Comparison of ENCODE assay signal across 7 mouse cellular contexts in the genomic region with DNA sequence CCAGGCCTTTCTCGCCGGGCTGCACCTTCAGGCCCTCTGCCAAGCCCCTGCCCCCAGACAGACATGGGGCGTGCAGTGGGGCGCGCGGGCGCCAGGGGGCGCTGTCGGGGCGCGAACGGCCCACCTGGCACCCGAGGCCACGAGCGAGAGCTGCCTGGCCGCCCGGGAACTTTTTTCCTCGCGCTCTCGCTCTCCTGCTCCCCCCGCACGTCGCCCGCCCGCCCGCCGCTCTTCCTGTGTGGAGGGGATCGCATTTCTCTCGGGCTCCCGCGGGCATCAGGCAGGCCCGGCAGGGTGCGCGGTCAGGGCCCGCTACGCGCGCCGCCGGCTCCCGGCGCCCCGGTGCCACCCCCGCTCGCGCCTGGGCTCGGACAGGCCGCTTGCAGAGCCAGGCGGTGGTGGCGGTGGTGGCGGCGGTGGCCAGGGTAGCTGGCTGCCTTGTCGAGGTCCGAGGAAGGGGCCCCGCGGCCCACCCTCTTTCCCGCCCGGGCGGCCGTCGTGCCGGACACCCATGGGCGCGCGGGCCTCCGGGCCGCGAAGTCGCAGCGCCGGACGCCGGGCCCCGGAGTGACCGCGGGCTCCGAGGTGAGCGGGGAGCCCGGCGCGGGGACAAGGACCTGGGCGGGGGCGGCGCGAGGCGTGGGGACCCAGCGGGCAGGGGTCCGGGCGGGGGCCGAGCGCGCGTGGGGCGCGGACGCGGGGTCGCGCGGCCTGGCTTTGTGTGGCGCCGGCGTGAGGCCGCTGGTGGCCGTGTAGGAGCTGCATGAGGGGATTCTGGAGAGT. TPM values are rescaled to one million over a fixed set of nuclear protein-coding genes. Genes with fewer than 3 reads are reported as not detected.
DNase-seq lines count a peak whose midpoint lies in the region; ATAC-seq and TF ChIP-seq lines count a peak whose summit lies in the region.

Gene Rai1 (plus strand): TSS at position 204 of the 783 bp plus-strand sequence.

- under 1% methylated on average over 105 of the region's 105 CpGs for WGBS in embryonic facial prominence, embryonic 10.5 days
- WGBS in intestine, postnatal 0 days = under 1% methylated on average over 73 of the region's 105 CpGs
- WGBS in midbrain, embryonic 11.5 days = under 1% methylated on average over 82 of the region's 105 CpGs

- H3K4me2 ChIP-seq in intestine, postnatal 0 days (replicated peaks; ENCODE audit: low read depth) = peak within 1 kb of the TSS; percentile 90
- H3K4me2 ChIP-seq in midbrain, embryonic 11.5 days = peak within 1 kb of the TSS; percentile 93

- DNase-seq in adrenal gland, adult 18-20 months (ENCODE audit: low spot score in 2 of 2) = peak; percentile 97 to 98
- DNase-seq in embryonic facial prominence, embryonic 10.5 days (ENCODE audit: low spot score) = peak; percentile 96
- no peak for DNase-seq in gonadal fat pad, adult 2 months (ENCODE audit: low read depth)
- DNase-seq in left cerebral cortex, postnatal 4 days = peak; percentile 95
- DNase-seq in midbrain, embryonic 11.5 days (ENCODE audit: low spot score, missing footprints) = peak; percentile 100
- DNase-seq in right cerebral cortex, postnatal 4 days = peak; percentile 94

- TF ChIP-seq CTCF in intestine, postnatal 0 days (IDR thresholded peaks at IDR 0.05; ENCODE audit: low read depth) = peak; percentile 98

- no peaks in the 10 kb centered on the region for H3K27me3 ChIP-seq in embryonic facial prominence, embryonic 10.5 days (replicated peaks; ENCODE audit: low read depth, poor library complexity, severe bottlenecking)
- no peaks in the 10 kb centered on the region for H3K27me3 ChIP-seq in intestine, postnatal 0 days (replicated peaks; ENCODE audit: control insufficient read depth, insufficient read depth, low read length)
- H3K27me3 ChIP-seq in midbrain, embryonic 11.5 days (ENCODE audit: control insufficient read depth, insufficient read depth, low read length) = no peaks in the 10 kb centered on the region

- intact Hi-C loops in left cerebral cortex, postnatal 4 days (cut with DNase I) = loop anchor here (5.0 to 10.0 kb wide), 3 partner anchors 72 to 310 kb away; partner anchors contain the start of genes Atpaf2 and Gid4

- peak; percentile 54 for ATAC-seq in intestine, postnatal 0 days
- ATAC-seq in midbrain, embryonic 11.5 days (ENCODE audit: low FRiP score) = peak; percentile 83

- no peaks in the 10 kb centered on the region for H3K9me3 ChIP-seq in embryonic facial prominence, embryonic 10.5 days
- H3K9me3 ChIP-seq in intestine, postnatal 0 days (ENCODE audit: control insufficient read depth) = no peaks in the 10 kb centered on the region
- H3K9me3 ChIP-seq in midbrain, embryonic 11.5 days (ENCODE audit: control insufficient read depth, low read length) = no peaks in the 10 kb centered on the region

- H3K4me1 ChIP-seq in embryonic facial prominence, embryonic 10.5 days = peaks cover 45% of the 10 kb centered on the region
- peaks cover 30% of the 10 kb centered on the region for H3K4me1 ChIP-seq in intestine, postnatal 0 days (replicated peaks; ENCODE audit: control insufficient read depth, insufficient read depth, low read length)
- peaks cover 31% of the 10 kb centered on the region for H3K4me1 ChIP-seq in midbrain, embryonic 11.5 days (ENCODE audit: control insufficient read depth, insufficient read depth, low read length)

- peak within 1 kb of the TSS; percentile 98 for H3K9ac ChIP-seq in intestine, postnatal 0 days (ENCODE audit: low read depth, low read length)
- H3K9ac ChIP-seq in midbrain, embryonic 11.5 days (ENCODE audit: low read length) = peak within 1 kb of the TSS; percentile 93

- H3K4me3 ChIP-seq in embryonic facial prominence, embryonic 10.5 days = peak within 1 kb of the TSS; percentile 100
- peak within 1 kb of the TSS; percentile 87 for H3K4me3 ChIP-seq in intestine, postnatal 0 days (ENCODE audit: low read depth, low read length)
- peak within 1 kb of the TSS; percentile 85 for H3K4me3 ChIP-seq in midbrain, embryonic 11.5 days (ENCODE audit: low read depth, low read length)

- H3K36me3 ChIP-seq in embryonic facial prominence, embryonic 10.5 days (replicated peaks) = no peaks in the 10 kb centered on the region
- H3K36me3 ChIP-seq in intestine, postnatal 0 days (ENCODE audit: control insufficient read depth, insufficient read depth) = no peaks in the 10 kb centered on the region
- no peaks in the 10 kb centered on the region for H3K36me3 ChIP-seq in midbrain, embryonic 11.5 days (ENCODE audit: control insufficient read depth, insufficient read depth, low read length)

- peak within 1 kb of the TSS; percentile 100 for H3K27ac ChIP-seq in embryonic facial prominence, embryonic 10.5 days (replicated peaks)
- H3K27ac ChIP-seq in intestine, postnatal 0 days (ENCODE audit: low read depth, low read length) = peak within 1 kb of the TSS; percentile 97
- H3K27ac ChIP-seq in midbrain, embryonic 11.5 days (ENCODE audit: low read depth, low read length) = peak within 1 kb of the TSS; percentile 89

RNA-seq across cellular contexts. Expression of gene Rai1, which starts in this region (rescaled TPM):
- total RNA-seq in adrenal gland, adult 18-20 months (2021) = 10 to 100 TPM; 35.2 to 42.3 TPM
- 31.0 and 33.8 TPM in 2 replicates for polyA plus RNA-seq in embryonic facial prominence, embryonic 10.5 days (2016; fragmentation: Nextera tagmentation; extraction: Ambion mirVana)
- polyA plus RNA-seq in gonadal fat pad, adult 2 months (2012; rRNA removed) = 24.1 and 35.7 TPM in 2 replicates
- polyA plus RNA-seq in intestine, postnatal 0 days (2015; fragmentation: Nextera tagmentation; extraction: Ambion mirVana) = 10.1 and 10.6 TPM in 2 replicates
- total RNA-seq in left cerebral cortex, postnatal 4 days (2021) = 10 to 100 TPM; 85.9 to 92.3 TPM
- 19.0 and 23.9 TPM in 2 replicates for polyA plus RNA-seq in midbrain, embryonic 11.5 days (2014; fragmentation: Nextera tagmentation; extraction: Ambion mirVana)
